24 mouse cellular contexts compared by ENCODE assay signal in the genomic region with DNA sequence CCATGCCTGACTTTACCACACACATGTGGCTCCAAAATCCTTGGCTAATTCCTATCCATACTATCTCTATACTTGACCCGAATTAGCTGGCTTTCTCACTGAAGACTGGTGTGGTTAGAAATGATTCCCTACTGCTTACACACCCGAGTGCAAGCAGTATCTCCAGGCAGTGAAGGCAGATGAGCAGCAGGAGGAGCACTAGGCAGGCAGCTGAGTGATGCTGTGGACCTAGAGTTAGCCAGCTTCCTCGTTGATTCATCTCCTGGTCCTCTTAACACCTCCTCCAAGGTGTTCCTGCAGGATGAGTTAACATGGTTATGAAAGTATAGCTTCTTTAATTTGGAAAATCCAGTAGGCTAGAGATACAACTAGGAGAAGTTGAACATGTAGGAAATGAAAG.
DNase-seq lines count a peak whose midpoint lies in the region; ATAC-seq and TF ChIP-seq lines count a peak whose summit lies in the region.
"Had no signal": no experiment of that assay in that cellular context is flagged by ENCODE, and none has a peak within 500 bp of the region (broad histone marks: within the 10 kb centered on the region; RNA-seq: fewer than 3 reads in every experiment).

No protein-coding gene starts in this region.

- no peaks in the 10 kb centered on the region for H3K27me3 ChIP-seq in liver, adult 2 months (ENCODE audit: control insufficient read depth, insufficient read depth, low read length)
- no peaks in the 10 kb centered on the region for H3K27me3 ChIP-seq in liver, embryonic 11.5 days (replicated peaks; ENCODE audit: control insufficient read depth, insufficient read depth, low read length)
- H3K27me3 ChIP-seq in stomach, postnatal 0 days (ENCODE audit: control insufficient read depth, insufficient read depth, low read length), result no peaks in the 10 kb centered on the region
- H3K27me3 ChIP-seq: embryonic facial prominence, embryonic 15.5 days; heart, embryonic 12.5 days; hindbrain, embryonic 15.5 days; Patski had no signal

- no peak overlapping the region for H3K4me3 ChIP-seq in liver, adult 2 months (ENCODE audit: insufficient read depth, low read depth, low read length)
- no peak overlapping the region for H3K4me3 ChIP-seq in liver, embryonic 11.5 days (ENCODE audit: low read depth, low read length)
- H3K4me3 ChIP-seq in stomach, postnatal 0 days (ENCODE audit: low read depth, low read length), result no peak overlapping the region
- H3K4me3 ChIP-seq: embryonic facial prominence, embryonic 15.5 days; erythroblast, embryonic 14.5 days; forebrain, embryonic 10.5 days; heart, embryonic 12.5 days; hindbrain, embryonic 15.5 days had no signal

- TF ChIP-seq EP300 in stomach, postnatal 0 days (optimal IDR thresholded peaks at IDR 0.05), result no peak

- peak; percentile 25; the same call in 1 of the 2 replicates for TF ChIP-seq CTCF in liver, adult 2 months (IDR thresholded peaks at IDR 0.05; ENCODE audit: low read depth, low read length)
- peak; percentile 30 for TF ChIP-seq CTCF in stomach, postnatal 0 days (IDR thresholded peaks at IDR 0.05; ENCODE audit: low read depth)

- ATAC-seq in frontal cortex, adult (ENCODE audit: low TSS enrichment), result peak; percentile 97
- ATAC-seq in liver, embryonic 11.5 days (replicated peaks; ENCODE audit: low FRiP score), result no peak
- ATAC-seq in stomach, postnatal 0 days (ENCODE audit: low FRiP score, low TSS enrichment), result no peak
- ATAC-seq: activated CD4-positive, CD25-positive, alpha-beta regulatory T cell, adult 4 months; CD4-positive, CD25-positive, alpha-beta regulatory T cell, adult 4 months; forebrain, embryonic 14.5 days; Patski had no signal

- H3K9ac ChIP-seq in liver, adult 2 months (ENCODE audit: low read depth, low read length), result no peak overlapping the region
- no peak overlapping the region for H3K9ac ChIP-seq in liver, embryonic 11.5 days (ENCODE audit: low read depth, low read length)
- no peak overlapping the region for H3K9ac ChIP-seq in stomach, postnatal 0 days (ENCODE audit: low read length)
- H3K9ac ChIP-seq: embryonic facial prominence, embryonic 15.5 days; heart, embryonic 12.5 days; hindbrain, embryonic 15.5 days had no signal

- no peaks in the 10 kb centered on the region for H3K9me3 ChIP-seq in liver, embryonic 11.5 days (ENCODE audit: control insufficient read depth, low read length)
- H3K9me3 ChIP-seq in stomach, postnatal 0 days (ENCODE audit: control insufficient read depth, low read length), result no peaks in the 10 kb centered on the region
- H3K9me3 ChIP-seq: embryonic facial prominence, embryonic 15.5 days; forebrain, embryonic 10.5 days; heart, embryonic 12.5 days; hindbrain, embryonic 15.5 days had no signal

- H3K79me2 ChIP-seq in liver, adult 2 months (ENCODE audit: control insufficient read depth, insufficient read depth, low read length), result no peaks in the 10 kb centered on the region

- TF ChIP-seq POLR2A in liver, adult 2 months (IDR thresholded peaks at IDR 0.05; ENCODE audit: extremely low read depth, insufficient read depth, low read length), result no peak

- no peak overlapping the region for H3K4me2 ChIP-seq in liver, embryonic 11.5 days
- H3K4me2 ChIP-seq in stomach, postnatal 0 days (replicated peaks; ENCODE audit: low read depth), result no peak overlapping the region
- H3K4me2 ChIP-seq: embryonic facial prominence, embryonic 15.5 days; heart, embryonic 12.5 days; hindbrain, embryonic 15.5 days had no signal

- H3K36me3 ChIP-seq in liver, adult 2 months (ENCODE audit: control insufficient read depth, insufficient read depth, low read length), result no peaks in the 10 kb centered on the region
- H3K36me3 ChIP-seq in liver, embryonic 11.5 days (ENCODE audit: control insufficient read depth, insufficient read depth, low read length), result no peaks in the 10 kb centered on the region; the same call in 1 of the 2 replicates
- H3K36me3 ChIP-seq in stomach, postnatal 0 days (ENCODE audit: control insufficient read depth, insufficient read depth, low read length), result no peaks in the 10 kb centered on the region; the same call in 1 of the 2 replicates
- H3K36me3 ChIP-seq: hindbrain, embryonic 15.5 days had no signal

- no peak for DNase-seq in frontal cortex, postnatal 25 days (ENCODE audit: low spot score in 2 of 2)
- DNase-seq in liver, adult 2 months (ENCODE audit: extremely low read depth, low read depth, low spot score), result no peak
- DNase-seq in liver, embryonic 11.5 days (ENCODE audit: low spot score), result no peak
- DNase-seq in brain, adult 2 months (ENCODE audit: low read depth, low spot score), result peak; percentile 66
- no peak for DNase-seq in stomach, postnatal 0 days (ENCODE audit: low spot score)
- DNase-seq in gastrocnemius, postnatal 10 days, result no peak
- no peak for DNase-seq in spleen, postnatal 36 days (ENCODE audit: low spot score in 2 of 2)
- DNase-seq: adrenal gland, postnatal 14 days; B cell, adult 2 months; cerebellum, adult 2 months; cerebellum, postnatal 10 days; embryo, embryonic 11 days; gastrocnemius, postnatal 14 days; heart, postnatal 36 days had no signal

- no peaks in the 10 kb centered on the region; the same call in 1 of the 2 replicates for H3K4me1 ChIP-seq in liver, adult 2 months (ENCODE audit: control insufficient read depth, insufficient read depth, low read length)
- H3K4me1 ChIP-seq in liver, embryonic 11.5 days (replicated peaks; ENCODE audit: control insufficient read depth, insufficient read depth, low read length), result no peaks in the 10 kb centered on the region
- no peaks in the 10 kb centered on the region for H3K4me1 ChIP-seq in stomach, postnatal 0 days (replicated peaks; ENCODE audit: control insufficient read depth, insufficient read depth)
- H3K4me1 ChIP-seq: embryonic facial prominence, embryonic 15.5 days; forebrain, embryonic 10.5 days; heart, embryonic 12.5 days; hindbrain, embryonic 15.5 days had no signal

- H3K27ac ChIP-seq in liver, adult 2 months (replicated peaks; ENCODE audit: insufficient read depth, low read depth, low read length), result no peak overlapping the region
- H3K27ac ChIP-seq in liver, embryonic 11.5 days (ENCODE audit: low read depth, low read length), result no peak overlapping the region
- no peak overlapping the region for H3K27ac ChIP-seq in stomach, postnatal 0 days (replicated peaks)
- H3K27ac ChIP-seq: embryonic facial prominence, embryonic 15.5 days; forebrain, embryonic 10.5 days; hindbrain, embryonic 15.5 days had no signal

- WGBS in liver, adult 2 months, result 75% methylated on average over 3 of the region's 3 CpGs
- WGBS in liver, embryonic 11.5 days, result 74% methylated on average over 3 of the region's 3 CpGs
- 70% methylated on average over 3 of the region's 3 CpGs for WGBS in stomach, postnatal 0 days
